Mouse (Mus musculus) embryonic facial prominence, embryonic 10.5 days (tissue): ENCODE measurements around the gene Pam16. TPM values are rescaled to one million over a fixed set of nuclear protein-coding genes. Genes with fewer than 3 reads are reported as not detected.
A peak's percentile ranks its signal among the peaks of the same experiment; 100 is the strongest.

Experiments
- DNase-seq: peaks from one replicate; pipeline ENCODE4 v3.0.0-alpha.2; 2017; ENCODE audit warnings: low spot score
- H3K27ac ChIP-seq: fragments of 300-500 bp; sonication (generic); replicated peaks from 2 replicates; pipeline ENCODE4 v1.5.1; 2016; ENCODE audit warnings: mild to moderate bottlenecking
- H3K27me3 ChIP-seq: fragments of 300-500 bp; sonication (generic); replicated peaks from 2 replicates; pipeline ENCODE4 v1.6.1; 2016; ENCODE audit warnings: low read depth, mild to moderate bottlenecking; ENCODE audit not compliant: poor library complexity, severe bottlenecking
- H3K36me3 ChIP-seq: fragments of 300-500 bp; sonication (generic); replicated peaks from 2 replicates; pipeline ENCODE4 v1.6.1; 2016; ENCODE audit warnings: mild to moderate bottlenecking, moderate library complexity
- H3K4me1 ChIP-seq: fragments of 300-500 bp; sonication (generic); 2 replicates; pipeline ENCODE4 v1.6.1; 2016
- H3K4me3 ChIP-seq: fragments of 300-500 bp; sonication (generic); 2 replicates; pipeline ENCODE4 v1.5.1; 2016; ENCODE audit warnings: mild to moderate bottlenecking, moderate library complexity
- H3K9me3 ChIP-seq: fragments of 300-500 bp; sonication (generic); 2 replicates; pipeline ENCODE4 v1.6.1; 2016; ENCODE audit warnings: mild to moderate bottlenecking
- WGBS: fragments of 180-500 bp; shearing (Covaris S2); methylation state at CpG from one replicate; pipeline ENCODE4 v1.1.7; 2016; 5-methylcytosine and 5-hydroxymethylcytosine counted together
- polyA plus RNA-seq: library from polyadenylated mRNA; unstranded; fragments of >200 nt; fragmentation: Nextera tagmentation; extraction: Ambion mirVana; gene quantifications from 2 replicates; pipeline ENCODE4 v1.2.1, GENCODE M21; 2016

Gene Pam16
- polyA plus RNA-seq, 1 experiment from 2014 or later = 92.6 TPM

GRCm38 (mm10) chr16:4654706-4655105 lies 29.9 kb upstream of the Pam16 start:
- H3K27ac ChIP-seq = peak overlapping the region; percentile 89
- 84% methylated on average over 10 of the region's 10 CpGs for WGBS
- peaks cover 57% of the 10 kb centered on the region for H3K36me3 ChIP-seq
- no peaks in the 10 kb centered on the region for H3K9me3 ChIP-seq
- H3K27me3 ChIP-seq = no peaks in the 10 kb centered on the region
- peaks cover 97% of the 10 kb centered on the region for H3K4me1 ChIP-seq
- no peak overlapping the region for H3K4me3 ChIP-seq
- no peak for DNase-seq

GRCm38 (mm10) chr16:4652707-4653416 lies 28.1 kb upstream of the Pam16 start:
- Histone ChIP-seq H3K36me3 (peaks cover 76% of the 10 kb centered on the region), H3K27ac (peak overlapping the region; percentile 89), H3K4me3 (peak overlapping the region; percentile 16; the same call in 1 of the 2 replicates), H3K4me1 (peaks cover 100% of the 10 kb centered on the region), H3K27me3 (no peaks in the 10 kb centered on the region), H3K9me3 (no peaks in the 10 kb centered on the region)
- 56% methylated on average over 4 of the region's 4 CpGs for WGBS
- peak; percentile 65 for DNase-seq

- peak; percentile 92 for DNase-seq
- WGBS = 38% methylated on average over 7 of the region's 7 CpGs
- no peaks in the 10 kb centered on the region for H3K9me3 ChIP-seq
- H3K4me3 ChIP-seq = peak overlapping the region; percentile 4; the same call in 1 of the 2 replicates
- peaks cover 85% of the 10 kb centered on the region for H3K36me3 ChIP-seq
- H3K27ac ChIP-seq = peak overlapping the region; percentile 89
- peaks cover 100% of the 10 kb centered on the region for H3K4me1 ChIP-seq
- no peaks in the 10 kb centered on the region for H3K27me3 ChIP-seq
Observed at GRCm38 (mm10) chr16:4651624-4652023, 26.8 kb upstream of the Pam16 start.

- Histone ChIP-seq H3K4me3 (no peak overlapping the region; the same call in 1 of the 2 replicates), H3K4me1 (peaks cover 100% of the 10 kb centered on the region), H3K36me3 (peaks cover 90% of the 10 kb centered on the region), H3K9me3 (no peaks in the 10 kb centered on the region), H3K27ac (peak overlapping the region; percentile 89), H3K27me3 (no peaks in the 10 kb centered on the region)
- 82% methylated on average over 1 of the region's 1 CpGs for WGBS
- no peak for DNase-seq
Observed at GRCm38 (mm10) chr16:4651081-4651480, 26.3 kb upstream of the Pam16 start.

DNA sequence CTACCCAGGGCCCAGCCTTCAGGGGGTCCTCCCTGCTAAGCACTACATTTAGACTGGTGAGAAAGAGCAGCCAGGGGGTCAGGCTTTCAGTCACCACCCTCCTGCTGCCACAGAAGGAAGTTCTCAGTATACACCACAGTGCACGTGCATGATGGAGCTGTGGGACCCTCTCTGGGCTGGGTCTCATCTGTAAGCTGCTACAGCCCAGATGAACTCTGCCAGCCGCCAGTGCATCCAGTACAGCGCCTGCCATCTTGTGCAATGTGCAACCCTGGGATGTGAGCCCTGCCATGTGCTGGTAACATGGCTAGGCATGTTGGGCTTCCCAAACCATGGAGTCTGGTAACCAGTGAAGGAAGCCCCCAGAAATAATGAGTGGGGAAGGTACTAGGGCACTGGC lies 25.4 kb upstream of the Pam16 start:
- Histone ChIP-seq H3K36me3 (peaks cover 93% of the 10 kb centered on the region), H3K27ac (peak overlapping the region; percentile 89), H3K27me3 (no peaks in the 10 kb centered on the region), H3K4me1 (peaks cover 100% of the 10 kb centered on the region), H3K9me3 (no peaks in the 10 kb centered on the region), H3K4me3 (no peak overlapping the region)
- peak; percentile 7 for DNase-seq
- 90% methylated on average over 3 of the region's 3 CpGs for WGBS

- H3K27me3 ChIP-seq = no peaks in the 10 kb centered on the region
- 89% methylated on average over 11 of the region's 11 CpGs for WGBS
- no peak overlapping the region for H3K4me3 ChIP-seq
- H3K4me1 ChIP-seq = peaks cover 100% of the 10 kb centered on the region
- DNase-seq = no peak
- no peaks in the 10 kb centered on the region for H3K9me3 ChIP-seq
- H3K27ac ChIP-seq = peak overlapping the region; percentile 89
- H3K36me3 ChIP-seq = peaks cover 89% of the 10 kb centered on the region
Observed at GRCm38 (mm10) chr16:4649692-4650091, 24.9 kb upstream of the Pam16 start.

- DNase-seq = peak; percentile 7
- WGBS = 82% methylated on average over 5 of the region's 5 CpGs
- H3K27me3 ChIP-seq = no peaks in the 10 kb centered on the region
- peak overlapping the region; percentile 89 for H3K27ac ChIP-seq
- H3K36me3 ChIP-seq = peaks cover 85% of the 10 kb centered on the region
- H3K4me3 ChIP-seq = no peak overlapping the region
- no peaks in the 10 kb centered on the region for H3K9me3 ChIP-seq
- H3K4me1 ChIP-seq = peaks cover 100% of the 10 kb centered on the region
Observed at GRCm38 (mm10) chr16:4649211-4649610, 24.4 kb upstream of the Pam16 start.

- Histone ChIP-seq H3K27ac (peak overlapping the region; percentile 68), H3K27me3 (no peaks in the 10 kb centered on the region), H3K4me3 (no peak overlapping the region), H3K4me1 (peaks cover 100% of the 10 kb centered on the region), H3K36me3 (peaks cover 87% of the 10 kb centered on the region), H3K9me3 (no peaks in the 10 kb centered on the region)
- WGBS = 86% methylated on average over 28 of the region's 28 CpGs
- peak; percentile 9 for DNase-seq
Observed at GRCm38 (mm10) chr16:4648416-4649023, 23.7 kb upstream of the Pam16 start.

GRCm38 (mm10) chr16:4647651-4648141 lies 22.9 kb upstream of the Pam16 start:
- H3K9me3 ChIP-seq = no peaks in the 10 kb centered on the region

GRCm38 (mm10) chr16:4646831-4647230 lies 22.0 kb upstream of the Pam16 start:
- no peaks in the 10 kb centered on the region for H3K27me3 ChIP-seq
- H3K4me3 ChIP-seq = peak overlapping the region; percentile 6; the same call in 1 of the 2 replicates
- H3K27ac ChIP-seq = peak overlapping the region; percentile 68
- peaks cover 100% of the 10 kb centered on the region for H3K4me1 ChIP-seq
- WGBS = 66% methylated on average over 4 of the region's 4 CpGs
- peaks cover 80% of the 10 kb centered on the region for H3K36me3 ChIP-seq
- DNase-seq = peak; percentile 20
- H3K9me3 ChIP-seq = no peaks in the 10 kb centered on the region

More at GRCm38 (mm10) chr16:4647651-4648141, 22.9 kb upstream of the Pam16 start:
- DNase-seq = peak; percentile 20
- H3K4me3 ChIP-seq = peak overlapping the region; percentile 6; the same call in 1 of the 2 replicates
- peaks cover 100% of the 10 kb centered on the region for H3K4me1 ChIP-seq
- WGBS = 58% methylated on average over 13 of the region's 13 CpGs
- H3K36me3 ChIP-seq = peaks cover 86% of the 10 kb centered on the region
- peak overlapping the region; percentile 68 for H3K27ac ChIP-seq
- H3K27me3 ChIP-seq = no peaks in the 10 kb centered on the region

DNA sequence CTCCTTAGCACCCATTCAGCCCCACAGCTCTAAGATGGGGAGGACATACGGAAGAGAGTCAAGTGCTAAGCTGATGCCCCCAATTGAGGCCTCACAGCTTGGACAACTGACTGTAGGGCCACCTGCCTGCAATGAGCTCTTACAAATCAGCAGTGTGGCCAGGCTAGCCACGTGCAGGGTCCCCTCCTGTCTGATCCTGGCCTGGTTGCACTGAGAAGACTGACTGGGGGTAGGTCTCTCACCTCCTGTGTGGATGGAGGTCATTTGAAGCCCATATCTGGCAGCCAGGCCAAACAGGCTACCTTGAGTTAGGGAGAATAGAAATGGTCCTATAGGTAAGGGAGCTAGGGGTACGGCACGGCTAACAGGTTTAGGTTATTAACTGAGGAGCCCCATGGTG lies 21.1 kb upstream of the Pam16 start:
- Histone ChIP-seq H3K4me3 (no peak overlapping the region), H3K9me3 (no peaks in the 10 kb centered on the region), H3K36me3 (peaks cover 71% of the 10 kb centered on the region), H3K27me3 (no peaks in the 10 kb centered on the region), H3K4me1 (peaks cover 100% of the 10 kb centered on the region), H3K27ac (peak overlapping the region; percentile 68)
- 81% methylated on average over 4 of the region's 4 CpGs for WGBS
- no peak for DNase-seq

GRCm38 (mm10) chr16:4643670-4644419 lies 19.1 kb upstream of the Pam16 start:
- Histone ChIP-seq H3K27ac (0 out of 2 replicates have a peak overlapping the region, but pooled peaks have one; percentile 37), H3K4me3 (no peak overlapping the region), H3K27me3 (no peaks in the 10 kb centered on the region), H3K4me1 (peaks cover 98% of the 10 kb centered on the region), H3K9me3 (no peaks in the 10 kb centered on the region), H3K36me3 (peaks cover 51% of the 10 kb centered on the region)
- DNase-seq = peak; percentile 21
- 73% methylated on average over 11 of the region's 11 CpGs for WGBS
